Mouse (Mus musculus) embryonic facial prominence, embryonic 11.5 days (tissue): ENCODE measurements around the gene 4930544D05Rik. TPM values are rescaled to one million over a fixed set of nuclear protein-coding genes. Genes with fewer than 3 reads are reported as not detected.

Source experiments
- ATAC-seq: fragments of 200-750 bp; cut with Nextera tagmentation; replicated peaks from 2 replicates; pipeline ENCODE4 v1.8.0; 2017; ENCODE audit warnings: low read depth; ENCODE audit not compliant: insufficient number of reproducible peaks, low FRiP score, low TSS enrichment
- DNase-seq: peaks from one replicate; pipeline ENCODE4 v3.0.0-alpha.2; 2015; ENCODE audit warnings: low spot score
- H3K27ac ChIP-seq: fragments of 300-500 bp; sonication (generic); replicated peaks from 2 replicates; pipeline ENCODE4 v1.5.1; 2014; ENCODE audit warnings: mild to moderate bottlenecking, low read depth, low read length, control low read depth
- H3K27me3 ChIP-seq: fragments of 300-500 bp; sonication (generic); 2 replicates; pipeline ENCODE4 v1.6.1; 2014; ENCODE audit warnings: mild to moderate bottlenecking, low read length, moderate library complexity, mixed read lengths; ENCODE audit not compliant: control insufficient read depth, insufficient read depth
- H3K36me3 ChIP-seq: fragments of 300-500 bp; sonication (generic); replicated peaks from 2 replicates; pipeline ENCODE4 v1.6.1; 2014; ENCODE audit warnings: low read depth, mild to moderate bottlenecking, low read length, moderate library complexity, mixed read lengths; ENCODE audit not compliant: control insufficient read depth, insufficient read depth
- H3K4me1 ChIP-seq: fragments of 300-500 bp; sonication (generic); 2 replicates; pipeline ENCODE4 v1.6.1; 2014; ENCODE audit warnings: low read length, mixed read lengths; ENCODE audit not compliant: control insufficient read depth, insufficient read depth
- H3K4me2 ChIP-seq: fragments of 300-500 bp; sonication (generic); 2 replicates; pipeline ENCODE4 v1.6.1; 2014; ENCODE audit warnings: low read depth, mild to moderate bottlenecking, control low read depth, low read length, moderate library complexity
- H3K4me3 ChIP-seq: fragments of 300-500 bp; sonication (generic); 2 replicates; pipeline ENCODE4 v1.5.1; 2014; ENCODE audit warnings: low read depth, low read length, control low read depth
- H3K9ac ChIP-seq: fragments of 300-500 bp; sonication (generic); replicated peaks from 2 replicates; pipeline ENCODE4 v1.6.1; 2014; ENCODE audit warnings: mild to moderate bottlenecking, control low read depth, low read length
- H3K9me3 ChIP-seq: fragments of 300-500 bp; sonication (generic); replicated peaks from 2 replicates; pipeline ENCODE4 v1.6.1; 2016; ENCODE audit warnings: mild to moderate bottlenecking, low read length, inconsistent platforms, mixed read lengths; ENCODE audit not compliant: control insufficient read depth
- WGBS: fragments of 180-500 bp; shearing (Covaris S2); extraction: QIAGEN DNeasy Blood & Tissue Kit; methylation state at CpG from one replicate; pipeline ENCODE4 v1.1.7; 2014; 5-methylcytosine and 5-hydroxymethylcytosine counted together
- polyA plus RNA-seq: library from polyadenylated mRNA; unstranded; fragments of >200 nt; fragmentation: Nextera tagmentation; extraction: Ambion mirVana; gene quantifications from 2 replicates; pipeline ENCODE4 v1.2.1, GENCODE M21; 2014

Gene 4930544D05Rik
- polyA plus RNA-seq, 1 experiment from 2014 or later = not detected

- no peaks in the 10 kb centered on the region for H3K4me1 ChIP-seq
- no peaks in the 10 kb centered on the region for H3K9me3 ChIP-seq
- WGBS = 74% methylated on average over 12 of the region's 12 CpGs
- H3K9ac ChIP-seq = no peak overlapping the region
- H3K27me3 ChIP-seq = no peaks in the 10 kb centered on the region
- H3K4me3 ChIP-seq = no peak overlapping the region
- ATAC-seq = no peak
- no peak overlapping the region for H3K4me2 ChIP-seq
- DNase-seq = no peak
- H3K27ac ChIP-seq = no peak overlapping the region
- H3K36me3 ChIP-seq = peaks cover 15% of the 10 kb centered on the region
Measured at GRCm38 (mm10) chr11:70606717-70607116, 8.9 kb upstream of the 4930544D05Rik start.

GRCm38 (mm10) chr11:70607611-70608010 lies 8.0 kb upstream of the 4930544D05Rik start:
- Histone ChIP-seq H3K4me3 (no peak overlapping the region), H3K4me2 (no peak overlapping the region), H3K9me3 (no peaks in the 10 kb centered on the region), H3K9ac (no peak overlapping the region), H3K4me1 (no peaks in the 10 kb centered on the region), H3K36me3 (peaks cover 17% of the 10 kb centered on the region), H3K27me3 (no peaks in the 10 kb centered on the region), H3K27ac (no peak overlapping the region)
- DNase-seq (no peak), ATAC-seq (no peak)
- WGBS = 93% methylated on average over 9 of the region's 9 CpGs

GRCm38 (mm10) chr11:70608381-70609066 lies 7.1 kb upstream of the 4930544D05Rik start:
- Histone ChIP-seq H3K36me3 (peaks cover 18% of the 10 kb centered on the region), H3K4me1 (no peaks in the 10 kb centered on the region), H3K27ac (no peak overlapping the region), H3K9me3 (no peaks in the 10 kb centered on the region), H3K9ac (no peak overlapping the region), H3K4me2 (no peak overlapping the region), H3K4me3 (no peak overlapping the region), H3K27me3 (no peaks in the 10 kb centered on the region)
- 89% methylated on average over 26 of the region's 26 CpGs for WGBS
- ATAC-seq (no peak), DNase-seq (no peak)

- Histone ChIP-seq H3K9me3 (no peaks in the 10 kb centered on the region), H3K27me3 (no peaks in the 10 kb centered on the region), H3K4me2 (no peak overlapping the region), H3K27ac (no peak overlapping the region), H3K36me3 (peaks cover 16% of the 10 kb centered on the region), H3K9ac (no peak overlapping the region), H3K4me1 (peaks cover 3% of the 10 kb centered on the region), H3K4me3 (no peak overlapping the region)
- 83% methylated on average over 4 of the region's 4 CpGs for WGBS
- no peak for ATAC-seq
- DNase-seq = no peak
Measured at GRCm38 (mm10) chr11:70610752-70611151, 4.9 kb upstream of the 4930544D05Rik start.

- H3K36me3 ChIP-seq = peaks cover 16% of the 10 kb centered on the region
- WGBS = 75% methylated on average over 7 of the region's 7 CpGs
- H3K27me3 ChIP-seq = peaks cover 4% of the 10 kb centered on the region
- no peak overlapping the region for H3K27ac ChIP-seq
- H3K4me1 ChIP-seq = peaks cover 3% of the 10 kb centered on the region
- H3K4me3 ChIP-seq = no peak overlapping the region
- H3K9me3 ChIP-seq = no peaks in the 10 kb centered on the region
- DNase-seq = no peak
- H3K4me2 ChIP-seq = no peak overlapping the region
- no peak overlapping the region for H3K9ac ChIP-seq
- no peak for ATAC-seq
Measured at GRCm38 (mm10) chr11:70612505-70612904, 3.1 kb upstream of the 4930544D05Rik start.

GRCm38 (mm10) chr11:70615074-70615473 lies 574 bp upstream of the 4930544D05Rik start:
- Histone ChIP-seq H3K4me1 (peaks cover 3% of the 10 kb centered on the region), H3K27ac (no peak overlapping the region), H3K27me3 (peaks cover 4% of the 10 kb centered on the region), H3K9me3 (no peaks in the 10 kb centered on the region), H3K4me3 (peak overlapping the region; percentile 32), H3K36me3 (peaks cover 5% of the 10 kb centered on the region), H3K4me2 (peak overlapping the region; percentile 67), H3K9ac (peak overlapping the region; percentile 53)
- ATAC-seq (peak; percentile 44; the same call in 1 of the 2 replicates), DNase-seq (peak; percentile 67)
- 3% methylated on average over 17 of the region's 17 CpGs for WGBS

DNA sequence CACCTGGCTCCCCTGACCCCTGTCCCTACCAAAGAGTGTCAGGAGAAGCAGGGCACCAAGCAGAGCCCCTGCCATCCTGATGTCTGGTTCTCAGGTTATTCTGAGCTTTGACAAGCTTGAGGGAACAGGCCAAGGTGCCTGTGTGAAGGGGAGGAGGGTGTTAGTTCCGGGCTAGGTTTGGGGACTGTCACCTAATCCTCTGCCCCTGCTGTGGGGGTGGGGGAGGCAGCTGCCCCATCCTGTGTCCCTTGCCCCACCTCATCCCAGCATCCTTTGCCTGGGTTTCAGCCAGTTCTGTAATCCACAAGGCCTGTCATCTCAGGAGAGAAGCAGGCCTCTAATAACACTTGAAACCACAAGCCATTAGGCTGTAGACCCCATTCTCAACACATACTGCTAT lies 3.5 kb downstream of the 4930544D05Rik start, which contains the start of gene Chrne:
Chrne (minus strand) TSS at position 116 of the 400 bp plus-strand sequence.
- Histone ChIP-seq H3K9me3 (no peaks in the 10 kb centered on the region), H3K9ac (peak within 1 kb of the TSS; percentile 28; the same call in 1 of the 2 replicates), H3K4me2 (no peak within 1 kb of the TSS), H3K4me3 (no peak within 1 kb of the TSS), H3K36me3 (no peaks in the 10 kb centered on the region), H3K27ac (no peak within 1 kb of the TSS), H3K27me3 (peaks cover 4% of the 10 kb centered on the region), H3K4me1 (peaks cover 3% of the 10 kb centered on the region)
- 60% methylated on average over 1 of the region's 1 CpGs for WGBS
- DNase-seq = no peak
- ATAC-seq = no peak

- Histone ChIP-seq H3K4me1 (no peaks in the 10 kb centered on the region), H3K27ac (no peak overlapping the region), H3K9me3 (no peaks in the 10 kb centered on the region), H3K36me3 (no peaks in the 10 kb centered on the region), H3K4me2 (no peak overlapping the region), H3K9ac (no peak overlapping the region), H3K4me3 (no peak overlapping the region), H3K27me3 (no peaks in the 10 kb centered on the region)
- ATAC-seq (no peak), DNase-seq (no peak)
- 49% methylated on average over 7 of the region's 7 CpGs for WGBS
Measured at GRCm38 (mm10) chr11:70621972-70622814, 6.5 kb downstream of the 4930544D05Rik start.
